Mouse (Mus musculus) kidney, adult 2 months (tissue): ENCODE data around the gene Gna15. TPM values are rescaled to one million over a fixed set of nuclear protein-coding genes. Genes with fewer than 3 reads are reported as not detected.

Experiments used
- DNase-seq: peaks from one replicate; pipeline ENCODE4 v3.0.0; 2021
- H3K27ac ChIP-seq: fragments of 200-500 bp; 2 replicates; pipeline ENCODE4 v1.5.1; 2012; ENCODE audit warnings: low read depth, low read length, control low read depth, inconsistent platforms; ENCODE audit not compliant: insufficient read depth
- H3K27me3 ChIP-seq: fragments of 200-500 bp; replicated peaks from 2 replicates; pipeline ENCODE4 v1.6.1; 2012; ENCODE audit warnings: mild to moderate bottlenecking, moderate library complexity, low read length, inconsistent platforms; ENCODE audit not compliant: control insufficient read depth, insufficient read depth
- H3K36me3 ChIP-seq: fragments of 200-500 bp; 2 replicates; pipeline ENCODE4 v1.6.1; 2012; ENCODE audit warnings: mild to moderate bottlenecking, moderate library complexity, low read length, inconsistent platforms; ENCODE audit not compliant: control insufficient read depth, insufficient read depth
- H3K4me1 ChIP-seq: fragments of 200-500 bp; 2 replicates; pipeline ENCODE4 v1.6.1; 2011; ENCODE audit warnings: low read length; ENCODE audit not compliant: control insufficient read depth, insufficient read depth
- H3K4me3 ChIP-seq: fragments of 200-500 bp; 2 replicates; pipeline ENCODE4 v1.5.1; 2011; ENCODE audit warnings: mild to moderate bottlenecking, low read depth, low read length, control low read depth; ENCODE audit not compliant: insufficient read depth
- CTCF ChIP-seq: fragments of 200-500 bp; conservative IDR thresholded peaks from 2 replicates; pipeline ENCODE4 v1.5.1; 2011; ENCODE audit warnings: low read depth, mild to moderate bottlenecking, control low read depth, low read length, moderate library complexity, mixed read lengths; ENCODE audit not compliant: insufficient read depth, insufficient read length
- POLR2A ChIP-seq: fragments of 200-500 bp; IDR thresholded peaks from one replicate; pipeline ENCODE4 v1.6.1; 2011; ENCODE audit warnings: low read depth, low read length, control low read depth
- WGBS: fragments of 180-500 bp; shearing (Covaris S2); methylation state at CpG from one replicate; pipeline ENCODE4 v1.1.7; 2018; 5-methylcytosine and 5-hydroxymethylcytosine counted together
- polyA plus RNA-seq: library from polyadenylated mRNA; depleted of rRNA; stranded (reverse); fragments of >200 nt; gene quantifications from 2 replicates; pipeline ENCODE4 v1.2.3, GENCODE M21; 2012

Gna15 gene
- polyA plus RNA-seq, 1 experiment = 2.1 TPM

DNA sequence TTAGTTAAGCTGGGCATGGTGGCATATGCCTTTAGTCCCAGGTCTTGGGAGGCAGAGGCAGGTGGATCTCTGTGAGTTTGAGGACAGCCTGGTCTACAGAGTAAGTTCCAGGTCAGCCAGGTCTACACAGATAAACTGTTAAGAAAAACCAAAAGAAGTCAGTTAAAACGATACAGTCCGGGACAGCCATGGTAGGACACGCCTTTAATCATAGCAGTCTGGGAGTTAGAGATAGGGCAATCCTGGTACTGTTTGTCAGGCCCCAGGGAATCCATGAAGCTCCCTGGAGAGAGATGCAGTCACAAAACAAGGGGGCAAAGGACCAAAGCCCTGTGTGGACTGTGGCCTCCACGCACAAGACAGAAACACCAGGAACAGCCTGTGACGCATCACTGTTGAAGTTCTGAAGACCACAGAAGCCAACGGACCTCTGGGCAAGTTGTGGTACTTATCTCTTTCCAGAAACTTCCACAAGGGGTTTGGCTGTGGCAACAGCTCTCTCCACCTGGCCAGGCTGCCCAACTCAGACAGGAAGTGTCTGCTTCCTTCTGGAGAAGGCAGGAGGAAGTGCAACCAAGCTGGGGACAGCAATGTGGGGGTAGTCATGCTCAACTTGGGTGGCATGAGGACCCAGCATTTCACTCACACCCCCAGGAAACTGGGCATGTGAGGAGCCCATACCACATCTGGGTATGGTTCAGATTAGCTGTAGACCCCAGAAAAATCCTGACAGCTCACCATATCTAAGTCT lies 4.6 kb downstream of the Gna15 start:
- Histone ChIP-seq H3K36me3 (no peaks in the 10 kb centered on the region), H3K4me3 (no peak overlapping the region), H3K27me3 (no peaks in the 10 kb centered on the region), H3K27ac (no peak overlapping the region), H3K4me1 (no peaks in the 10 kb centered on the region)
- WGBS = 68% methylated on average over 6 of the region's 6 CpGs
- TF ChIP-seq POLR2A (no peak), CTCF (no peak)
- DNase-seq = no peak

- H3K4me1 ChIP-seq = no peaks in the 10 kb centered on the region
- no peak overlapping the region for H3K27ac ChIP-seq
- peak; percentile 77 for DNase-seq
- no peak overlapping the region for H3K4me3 ChIP-seq
- 15% methylated on average over 4 of the region's 4 CpGs for whole genome bisulfite sequencing
- H3K36me3 ChIP-seq = no peaks in the 10 kb centered on the region
- TF ChIP-seq POLR2A (no peak), CTCF (peak; percentile 79)
- no peaks in the 10 kb centered on the region for H3K27me3 ChIP-seq
Observed at GRCm38 (mm10) chr10:81518546-81518945, 5.5 kb downstream of the Gna15 start.

- no peaks in the 10 kb centered on the region for H3K36me3 ChIP-seq
- no peak for DNase-seq
- H3K4me1 ChIP-seq = no peaks in the 10 kb centered on the region
- TF ChIP-seq POLR2A (no peak), CTCF (no peak)
- WGBS = 77% methylated on average over 8 of the region's 8 CpGs
- no peak overlapping the region for H3K4me3 ChIP-seq
- no peaks in the 10 kb centered on the region for H3K27me3 ChIP-seq
- no peak overlapping the region for H3K27ac ChIP-seq
Observed at GRCm38 (mm10) chr10:81517227-81517626, 6.8 kb downstream of the Gna15 start.

DNA sequence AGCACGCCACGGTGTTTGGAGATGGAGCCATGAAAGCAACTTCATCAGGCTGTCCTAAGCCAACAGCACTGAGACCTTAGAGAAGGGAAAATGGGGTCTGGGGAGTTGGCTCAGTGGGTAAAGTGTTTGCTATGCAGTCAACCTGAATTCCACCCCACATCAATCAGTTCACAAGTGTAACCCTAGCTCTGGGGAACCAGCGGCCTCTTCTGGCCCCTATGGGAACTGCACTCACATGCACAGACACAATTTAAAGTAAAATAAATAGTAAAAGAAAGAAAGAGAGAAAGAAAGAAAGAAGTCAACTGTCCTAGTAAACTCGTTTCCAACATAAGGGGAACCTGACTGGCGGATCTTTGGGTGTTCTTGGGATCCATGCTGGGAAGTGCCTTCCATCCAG lies 10.2 kb downstream of the Gna15 start:
- H3K27ac ChIP-seq = no peak overlapping the region
- H3K36me3 ChIP-seq = no peaks in the 10 kb centered on the region
- TF ChIP-seq POLR2A (no peak), CTCF (no peak)
- 91% methylated on average over 5 of the region's 5 CpGs for WGBS
- no peak for DNase-seq
- no peaks in the 10 kb centered on the region for H3K27me3 ChIP-seq
- no peak overlapping the region for H3K4me3 ChIP-seq
- no peaks in the 10 kb centered on the region for H3K4me1 ChIP-seq

GRCm38 (mm10) chr10:81510246-81510810 lies 13.7 kb downstream of the Gna15 start:
- Histone ChIP-seq H3K27ac (no peak overlapping the region), H3K36me3 (no peaks in the 10 kb centered on the region), H3K4me1 (no peaks in the 10 kb centered on the region), H3K4me3 (no peak overlapping the region), H3K27me3 (no peaks in the 10 kb centered on the region)
- 75% methylated on average over 14 of the region's 14 CpGs for WGBS
- DNase-seq = no peak
- TF ChIP-seq CTCF = no peak
- no peak for TF ChIP-seq POLR2A

DNA sequence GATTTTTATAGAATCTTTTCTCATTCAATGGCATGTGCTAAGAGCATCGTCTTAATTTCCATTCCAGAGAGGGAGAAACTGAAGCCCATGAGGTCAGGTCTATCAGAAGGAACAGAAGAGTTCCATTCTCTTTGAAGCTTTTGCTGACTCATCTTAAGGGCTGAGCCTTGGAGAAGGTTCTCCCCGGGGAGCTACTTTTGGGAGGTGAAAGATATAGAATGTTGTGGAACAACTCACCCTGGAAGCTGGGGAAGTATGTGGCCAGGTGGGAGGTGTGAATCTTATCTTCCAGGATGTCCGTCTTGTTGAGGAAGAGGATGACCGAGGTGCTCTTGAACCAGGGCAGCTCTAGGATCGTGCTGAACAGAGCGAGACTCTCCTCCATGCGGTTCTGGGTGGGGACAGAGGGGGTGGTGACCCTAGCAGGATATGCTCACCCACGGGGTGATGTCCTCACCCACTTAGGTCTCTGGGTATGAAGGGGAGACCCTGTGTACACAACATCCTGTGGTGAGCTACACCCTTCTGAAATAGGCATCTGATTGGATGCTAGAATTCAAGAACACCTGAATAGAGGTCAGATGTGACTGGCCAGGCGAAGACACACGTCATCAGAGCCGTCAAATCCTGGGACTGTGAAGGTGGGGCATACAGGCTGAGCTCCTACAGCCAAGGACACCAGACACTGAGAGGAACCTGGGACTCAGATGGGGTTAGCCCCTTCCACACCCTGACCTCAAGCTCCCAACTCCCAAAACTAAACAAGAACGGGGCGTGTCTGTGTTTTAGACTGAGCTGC lies 16.1 kb downstream of the Gna15 start:
- no peak overlapping the region for H3K27ac ChIP-seq
- TF ChIP-seq POLR2A (no peak), CTCF (no peak)
- no peak for DNase-seq
- WGBS = 72% methylated on average over 13 of the region's 13 CpGs
- H3K4me3 ChIP-seq = no peak overlapping the region
- H3K36me3 ChIP-seq = no peaks in the 10 kb centered on the region
- H3K4me1 ChIP-seq = no peaks in the 10 kb centered on the region
- H3K27me3 ChIP-seq = no peaks in the 10 kb centered on the region

- H3K27ac ChIP-seq = no peak overlapping the region
- no peaks in the 10 kb centered on the region for H3K27me3 ChIP-seq
- DNase-seq = no peak
- TF ChIP-seq POLR2A (no peak), CTCF (no peak)
- WGBS = 36% methylated on average over 6 of the region's 6 CpGs
- H3K4me3 ChIP-seq = no peak overlapping the region
- no peaks in the 10 kb centered on the region for H3K36me3 ChIP-seq
- no peaks in the 10 kb centered on the region for H3K4me1 ChIP-seq
Observed at GRCm38 (mm10) chr10:81507095-81507494, 16.9 kb downstream of the Gna15 start.
